Mouse (Mus musculus) liver, embryonic 14.5 days (tissue): ENCODE data around the gene Pcdh15.

Experiments
- CTCF ChIP-seq: IDR thresholded peaks from 2 replicates; pipeline ENCODE4 v1.5.1; 2016; ENCODE audit warnings: antibody characterized with exemption, low read depth, control low read depth
- EP300 ChIP-seq: IDR thresholded peaks from 2 replicates; pipeline ENCODE4 v1.6.1; 2016; ENCODE audit warnings: antibody characterized with exemption, low read depth

DNA sequence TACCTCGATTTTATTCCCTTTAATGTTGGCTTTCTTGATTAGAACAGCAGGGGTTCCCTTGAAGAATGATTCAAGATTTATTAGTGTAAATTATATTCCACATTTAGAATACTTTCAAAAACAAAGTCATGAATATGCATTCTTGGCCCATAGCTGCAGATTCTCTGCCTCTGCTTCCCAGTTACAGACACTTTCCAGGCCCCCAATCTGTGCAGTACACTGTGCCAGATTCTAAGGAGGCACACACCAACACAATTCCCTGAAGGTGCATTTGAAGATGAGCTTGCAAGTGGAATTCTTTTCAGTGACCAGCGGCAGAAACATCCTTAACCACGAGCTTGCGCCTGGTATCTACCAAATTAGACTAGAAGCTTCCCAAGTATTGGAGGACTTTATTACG is 55.4 kb downstream of the Pcdh15 start:
- TF ChIP-seq CTCF (no peak), EP300 (no peak)
